Mouse (Mus musculus) spleen, postnatal 4 days (tissue): Measurements from ENCODE around the gene Gucy2c.

Experiments
- DNase-seq, 2 experiments: peaks; one replicate each; pipeline ENCODE4 v3.0.0; 2022; ENCODE audit warnings: low spot score in 2 of 2

The Gucy2c gene

DNA sequence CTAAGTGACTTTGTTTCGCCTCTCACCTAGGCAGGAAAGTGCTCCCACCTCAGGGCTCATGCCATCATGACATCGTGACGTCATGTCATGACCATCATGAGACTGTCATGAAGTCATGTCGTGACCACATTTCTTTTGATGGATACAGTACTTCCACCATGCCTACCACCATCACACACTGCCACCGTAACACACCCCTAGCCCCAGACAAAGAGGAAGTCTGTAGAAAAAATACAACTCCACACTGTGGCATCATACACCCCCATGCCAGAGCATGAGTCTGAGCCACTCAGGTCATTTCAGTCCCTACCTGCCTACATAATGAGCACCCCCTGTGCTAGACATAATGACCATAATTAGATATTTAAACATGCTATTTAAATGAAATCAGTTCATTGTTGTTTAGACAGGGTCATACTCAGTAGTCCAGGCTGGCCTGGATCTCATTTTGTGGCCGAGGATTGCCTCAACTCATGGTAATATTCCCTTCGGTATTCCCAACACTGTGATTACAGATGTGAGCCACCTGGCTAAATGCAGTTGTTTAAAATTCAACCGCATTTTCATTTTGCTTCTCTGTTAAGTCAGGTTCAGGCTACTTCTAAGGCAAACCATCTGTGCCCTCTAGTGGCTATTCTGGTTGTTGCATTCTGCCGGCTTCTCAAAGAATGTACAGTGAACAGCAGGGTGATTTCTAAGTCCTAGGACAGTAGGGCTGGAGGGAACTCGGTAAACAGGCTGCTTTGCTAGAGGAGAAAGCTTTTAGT, 39.0 kb downstream of the Gucy2c start:
- DNase-seq, result peak; percentile 83 to 92

DNA sequence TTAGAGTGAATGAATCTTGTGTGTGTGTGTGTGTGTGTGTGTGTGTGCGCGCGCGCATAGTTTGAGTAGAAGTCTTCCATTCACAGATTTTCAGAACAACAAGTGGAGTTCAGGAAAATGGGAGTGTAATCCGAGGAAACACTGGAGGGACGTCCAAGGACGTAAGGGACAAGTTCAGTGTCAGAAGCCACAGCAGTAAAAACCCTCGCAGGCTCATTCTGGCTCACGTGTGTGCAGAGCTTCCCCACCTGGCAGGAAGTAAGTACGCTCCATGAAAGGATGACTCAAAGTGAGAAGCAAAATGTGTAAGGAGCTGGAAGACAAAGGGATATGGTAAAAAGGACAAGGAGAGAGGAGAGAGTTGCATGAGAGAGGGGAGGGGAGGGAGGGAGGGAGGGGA, 40.3 kb downstream of the Gucy2c start:
- no peak for DNase-seq

DNA sequence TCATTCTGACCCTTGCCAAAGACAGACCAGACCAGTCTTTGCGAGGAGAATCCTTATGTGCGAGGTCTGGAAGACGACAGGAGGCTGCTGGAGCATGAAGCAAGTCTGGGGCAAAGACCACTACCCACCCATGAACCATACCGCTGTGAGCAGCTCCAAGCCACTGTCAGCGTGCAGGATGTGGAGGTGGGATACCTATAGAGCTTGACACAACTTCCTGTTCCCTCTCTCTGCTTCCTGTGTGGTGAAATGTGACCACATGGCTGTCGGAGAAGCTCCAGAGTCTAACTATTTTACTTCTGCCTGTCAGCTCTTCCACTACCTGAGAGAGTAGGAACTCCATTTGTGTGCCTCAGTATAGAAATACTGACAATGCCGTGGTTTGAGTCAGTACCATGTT, 45.8 kb downstream of the Gucy2c start:
- peak in 1 of 2 experiments; percentile 59 for DNase-seq

DNA sequence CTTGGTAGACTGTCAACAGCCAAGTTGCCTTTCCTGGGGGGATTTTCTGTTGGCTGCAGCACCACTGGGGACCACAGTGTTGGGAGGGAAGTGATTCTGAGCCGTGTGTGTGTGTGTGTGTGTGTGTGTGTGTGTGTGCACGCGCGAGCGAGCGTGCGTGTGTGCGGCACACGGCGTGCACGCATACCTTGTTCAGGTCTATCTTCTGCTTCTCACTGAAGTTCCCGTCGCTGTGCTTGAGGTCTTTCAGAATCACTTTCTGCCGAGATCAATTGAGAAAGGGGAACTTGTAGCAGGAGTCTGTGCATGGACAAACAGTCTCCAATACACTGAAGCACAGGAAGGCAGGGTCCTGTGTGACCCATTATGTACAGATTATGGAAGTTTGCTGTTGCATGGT, 53.4 kb downstream of the Gucy2c start:
- no peak for DNase-seq

DNA sequence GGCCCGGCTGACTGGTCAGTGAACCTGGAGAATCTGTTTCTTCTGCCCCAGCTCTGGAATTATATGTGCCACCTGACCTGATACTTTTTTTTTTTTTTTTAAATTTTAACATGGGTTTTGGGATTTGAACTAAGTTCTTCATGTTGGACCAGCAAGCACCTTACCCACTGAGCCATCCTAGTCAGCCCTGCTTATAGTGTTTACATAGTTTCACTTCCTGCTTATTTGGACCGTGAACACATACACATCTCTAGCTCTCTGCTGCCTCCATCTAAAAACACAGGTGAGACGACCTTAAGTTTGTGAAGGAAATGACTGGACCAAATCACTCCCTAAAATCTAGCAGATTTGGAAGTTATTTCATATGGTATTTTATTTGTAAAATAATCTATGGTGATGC, 58.4 kb downstream of the Gucy2c start:
- DNase-seq, result no peak

DNA sequence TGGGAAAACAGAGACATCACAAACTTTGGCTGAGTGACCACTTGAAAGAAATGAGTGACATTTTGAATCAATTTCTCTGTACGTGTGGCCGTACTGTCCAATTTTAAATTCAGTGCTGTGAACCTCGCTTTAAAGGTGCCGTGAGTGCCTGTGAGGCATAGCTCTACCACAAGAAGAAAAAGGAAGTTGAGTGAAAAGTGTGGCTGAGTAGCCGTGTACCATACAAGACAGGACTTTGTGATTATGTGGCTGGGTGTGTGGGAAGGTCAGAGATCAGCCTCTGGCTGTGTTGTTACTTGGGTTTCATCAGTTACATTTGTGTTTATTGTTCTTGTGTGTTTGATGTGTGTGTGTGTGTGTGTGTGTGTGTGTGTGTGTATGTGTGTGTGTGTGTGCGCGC, 59.0 kb downstream of the Gucy2c start:
- no peak for DNase-seq

DNA sequence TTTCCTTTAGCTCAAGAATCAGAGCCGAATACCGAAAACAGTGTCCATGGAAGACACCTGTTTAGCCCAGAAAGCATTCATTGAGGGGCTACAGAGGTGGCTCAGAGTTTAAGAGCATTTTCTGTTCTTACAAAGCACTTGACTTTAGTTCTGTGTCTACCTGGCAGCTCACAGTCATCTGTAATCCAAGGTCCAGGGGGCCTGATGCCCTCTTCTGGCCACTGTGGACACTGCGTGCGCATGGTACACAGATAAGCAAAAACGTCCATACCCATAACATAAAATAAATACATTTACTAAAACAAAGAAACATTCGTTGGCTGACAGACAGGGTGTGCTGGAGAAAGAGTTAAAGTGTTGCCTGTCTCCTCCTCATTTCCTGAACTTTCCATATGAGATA, 59.6 kb downstream of the Gucy2c start:
- DNase-seq, result peak; percentile 55 to 82

DNA sequence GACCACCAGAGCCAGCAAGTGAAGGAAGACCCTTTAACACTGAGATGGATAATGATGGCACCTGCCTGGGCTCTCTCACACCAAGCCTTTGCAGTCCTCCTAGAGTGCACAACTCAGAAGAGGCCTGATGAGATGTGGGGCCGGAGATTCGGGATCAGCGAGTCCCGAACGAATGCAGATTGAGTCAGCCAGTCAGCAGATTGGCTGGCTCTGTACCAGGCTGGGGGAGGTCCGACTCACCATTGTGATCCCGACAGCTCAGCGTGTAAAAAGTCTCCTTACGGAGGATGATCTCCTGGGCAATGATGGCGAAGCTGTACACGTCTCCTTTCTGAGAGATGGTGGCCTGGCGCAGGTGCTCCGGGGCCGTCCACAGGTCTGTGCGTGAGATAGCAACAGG, 61.1 kb downstream of the Gucy2c start:
- no peak for DNase-seq

DNA sequence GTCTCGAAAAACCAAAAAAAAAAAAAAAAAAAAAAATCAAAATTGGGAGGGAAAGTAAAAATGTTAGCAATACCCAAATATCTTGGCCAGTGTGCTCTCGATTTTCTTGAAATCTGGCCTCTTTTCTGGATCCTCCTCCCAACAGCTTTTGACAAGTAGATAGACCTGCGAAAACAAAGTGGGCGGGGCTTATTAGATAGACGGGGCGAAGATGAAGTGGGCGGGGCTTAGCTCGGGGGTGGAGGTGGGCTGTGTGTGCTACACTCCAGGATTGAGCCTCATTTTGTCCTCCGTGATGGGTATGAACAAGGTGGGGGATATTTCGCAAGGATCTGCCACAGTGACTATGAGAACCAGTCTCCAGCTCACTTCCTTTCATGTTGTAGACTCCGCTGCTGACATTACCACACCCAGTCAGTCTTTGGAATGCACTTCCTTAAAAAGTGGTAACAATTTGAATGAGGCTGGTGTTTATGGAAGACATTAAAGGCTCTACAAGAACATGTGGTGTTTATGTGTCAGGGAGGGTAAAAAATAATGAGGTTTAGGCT, 65.6 kb downstream of the Gucy2c start:
- DNase-seq, result no peak

DNA sequence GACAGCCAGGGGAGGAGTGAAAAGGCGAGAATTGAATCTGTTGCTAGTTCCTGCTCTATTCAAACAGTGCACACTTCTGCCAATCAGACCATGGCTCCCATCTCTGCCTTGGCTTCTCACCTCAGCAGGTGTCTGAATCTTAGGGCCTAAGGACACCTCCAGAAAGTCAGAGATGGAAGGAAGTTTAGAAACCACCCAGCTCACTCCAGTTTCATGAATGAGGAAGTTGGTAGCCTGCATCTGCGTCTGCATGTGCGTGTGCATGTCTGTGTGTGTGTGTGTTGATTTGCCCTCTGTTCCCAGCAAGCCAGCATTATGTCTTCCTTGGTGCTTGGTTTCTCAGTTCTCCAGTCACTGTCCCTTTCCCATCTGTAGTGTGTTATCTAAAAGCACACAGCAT, 67.5 kb downstream of the Gucy2c start:
- DNase-seq, result no peak

DNA sequence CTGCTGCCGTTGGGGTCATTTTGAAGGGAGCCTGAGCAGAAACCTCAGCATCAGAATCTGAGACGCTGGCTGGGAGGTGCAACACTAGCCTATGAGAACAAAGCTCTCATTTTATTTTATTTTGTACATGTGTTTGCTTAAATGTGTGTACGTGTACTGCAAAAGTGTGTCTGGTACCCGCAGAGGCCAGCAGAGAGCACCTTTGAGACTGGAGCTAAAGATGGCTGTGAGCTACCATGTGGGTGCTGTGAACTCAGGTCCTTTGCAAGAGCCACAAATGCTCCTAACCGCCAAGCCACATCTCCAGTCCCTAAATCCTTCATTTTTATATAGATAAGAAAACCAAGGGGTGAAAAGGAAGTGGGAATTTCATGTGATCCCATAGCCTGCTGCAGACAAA, 71.2 kb downstream of the Gucy2c start:
- no peak for DNase-seq

DNA sequence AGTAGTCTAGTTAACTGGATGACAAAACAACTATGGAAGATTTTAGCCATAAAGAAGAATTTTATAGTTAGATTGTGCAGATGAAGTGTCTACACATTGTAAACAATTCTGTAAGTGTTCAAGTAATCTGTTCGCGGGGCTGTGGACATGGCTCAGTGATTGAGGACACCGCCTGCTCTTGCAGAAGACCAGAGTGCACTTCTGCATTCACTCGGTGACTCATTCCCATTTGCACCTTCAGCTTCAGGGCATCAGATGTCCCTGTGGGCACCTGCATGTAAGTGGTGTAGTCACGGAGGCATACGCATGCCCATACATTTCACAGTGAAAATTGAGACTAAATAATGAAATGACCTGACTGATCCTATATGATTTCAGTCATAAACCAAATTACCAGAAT, 73.0 kb downstream of the Gucy2c start:
- no peak for DNase-seq

DNA sequence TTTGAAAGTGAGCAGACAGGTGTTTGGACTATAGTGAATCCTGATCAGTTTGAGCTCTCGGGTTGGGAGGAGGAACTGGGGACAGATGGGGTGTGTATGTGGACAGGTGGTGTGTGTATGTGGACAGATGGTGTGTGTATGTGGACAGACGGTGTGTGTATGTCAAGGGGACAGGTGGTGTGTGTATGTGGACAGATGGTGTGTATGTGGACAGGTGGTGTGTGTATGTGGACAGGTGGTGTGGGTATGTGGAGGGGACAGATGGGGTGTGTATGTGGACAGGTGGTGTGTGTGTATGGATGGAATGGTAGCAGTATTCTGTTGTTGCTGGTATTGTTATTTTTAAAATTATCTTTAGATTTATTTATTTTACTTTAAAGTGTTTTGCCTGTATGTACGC, 79.7 kb downstream of the Gucy2c start:
- DNase-seq, result no peak

DNA sequence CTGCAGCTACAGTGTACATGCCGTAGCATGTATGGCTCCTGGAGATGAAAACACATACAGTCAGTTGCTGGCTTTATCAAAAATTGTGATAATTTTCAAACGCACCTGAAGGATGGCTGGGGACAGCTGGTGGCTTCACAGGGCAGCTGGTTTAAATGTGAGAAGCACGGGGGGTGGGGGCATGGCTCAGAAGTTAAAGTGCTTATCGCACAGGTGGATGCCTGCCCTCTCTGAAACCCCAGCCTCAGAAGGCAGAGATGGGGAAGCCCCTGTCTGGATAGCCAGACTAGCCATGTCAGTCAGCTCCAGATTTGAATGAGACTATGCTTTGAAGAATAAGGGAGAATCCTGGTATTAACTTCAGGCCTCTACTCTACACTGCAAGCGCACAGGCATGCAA, 80.4 kb downstream of the Gucy2c start:
- DNase-seq, result no peak

DNA sequence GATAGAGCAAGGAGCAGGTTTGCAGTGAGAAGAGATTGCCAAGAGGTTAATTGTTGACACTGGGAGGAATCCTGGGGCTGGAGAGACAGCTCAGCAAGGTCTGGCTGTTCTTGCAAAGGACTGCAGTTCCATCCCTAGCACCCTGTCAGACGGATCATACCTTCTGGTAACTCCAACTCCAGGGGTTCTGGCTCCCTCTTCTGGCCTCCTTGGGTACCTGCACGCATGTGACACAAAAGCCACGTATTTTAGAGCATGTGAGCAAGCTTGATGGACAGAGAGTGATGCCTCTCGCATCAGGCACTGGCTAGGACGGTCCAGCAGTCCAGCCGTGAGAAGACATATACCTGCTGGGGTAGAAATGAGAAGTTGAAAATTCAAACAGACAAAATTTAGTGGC, 90.3 kb downstream of the Gucy2c start:
- no peak for DNase-seq

DNA sequence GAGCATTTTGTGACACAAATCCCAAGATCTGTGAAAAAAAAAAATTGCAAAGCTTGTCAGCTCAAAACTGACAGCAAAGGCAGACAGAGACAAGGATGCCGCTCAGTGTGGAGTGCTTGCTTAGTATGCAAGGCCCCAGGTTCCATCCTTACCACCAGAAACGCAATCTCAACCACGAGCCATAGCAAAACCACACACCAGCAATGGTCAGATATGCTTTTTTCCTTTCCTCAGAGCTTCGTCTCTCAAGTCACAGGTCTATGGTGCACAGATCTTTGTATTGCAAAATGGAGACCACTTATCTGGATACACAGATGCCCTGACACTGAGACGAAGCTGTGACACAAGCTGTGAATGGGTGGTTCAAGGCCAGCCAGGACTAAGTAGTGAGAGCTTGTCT, 91.0 kb downstream of the Gucy2c start:
- no peak for DNase-seq

DNA sequence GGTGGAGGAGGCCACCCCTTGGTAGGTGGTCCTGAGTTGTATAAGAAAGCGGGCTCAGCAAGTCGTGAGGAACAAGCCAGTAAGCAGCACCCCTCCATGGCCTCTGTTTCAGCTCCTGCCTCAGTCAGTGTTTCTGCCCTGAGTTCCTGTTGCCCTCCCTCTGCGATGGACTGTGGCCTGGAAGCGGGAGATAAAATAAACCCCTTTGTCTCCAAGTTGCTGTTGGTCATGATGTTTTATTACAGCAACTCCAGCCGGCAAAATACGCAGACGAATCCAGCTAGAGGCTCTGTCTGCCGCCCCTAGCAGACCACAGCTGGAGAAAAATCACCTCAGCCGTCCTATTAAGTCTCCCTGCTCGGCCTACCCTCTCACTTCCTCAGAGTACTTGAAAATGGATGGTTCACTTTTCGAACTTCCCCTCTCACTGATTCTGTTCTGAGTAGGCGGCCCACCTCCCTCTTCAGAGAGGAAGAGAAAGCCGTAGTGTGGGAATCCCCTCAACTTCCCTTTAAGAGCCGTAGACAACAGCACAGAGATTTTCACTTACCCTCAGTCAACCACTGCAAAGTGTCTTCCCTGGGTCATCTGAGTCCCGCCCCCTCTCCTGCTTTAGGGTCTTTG, 91.7 kb downstream of the Gucy2c start:
- peak in 1 of 2 experiments; percentile 51 for DNase-seq

DNA sequence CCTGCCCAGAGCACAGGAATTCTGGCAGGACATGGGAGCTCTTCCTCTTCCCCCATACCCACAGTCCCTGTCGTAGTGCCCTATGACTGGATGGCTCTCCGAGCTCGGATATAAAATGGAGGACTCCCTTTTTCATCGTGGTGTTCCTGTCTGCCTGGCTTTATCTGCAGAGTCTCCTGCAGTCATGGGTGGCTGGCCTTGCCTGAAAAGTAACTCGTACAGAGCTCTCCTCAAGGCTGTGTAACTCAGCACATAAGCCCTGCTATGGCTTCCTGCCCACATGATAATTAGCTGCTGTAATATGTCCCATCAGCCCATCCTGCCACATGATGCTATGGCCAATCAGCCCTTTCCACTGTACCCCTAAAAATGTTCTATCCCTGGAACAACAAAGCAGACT, 96.1 kb downstream of the Gucy2c start:
- no peak for DNase-seq

DNA sequence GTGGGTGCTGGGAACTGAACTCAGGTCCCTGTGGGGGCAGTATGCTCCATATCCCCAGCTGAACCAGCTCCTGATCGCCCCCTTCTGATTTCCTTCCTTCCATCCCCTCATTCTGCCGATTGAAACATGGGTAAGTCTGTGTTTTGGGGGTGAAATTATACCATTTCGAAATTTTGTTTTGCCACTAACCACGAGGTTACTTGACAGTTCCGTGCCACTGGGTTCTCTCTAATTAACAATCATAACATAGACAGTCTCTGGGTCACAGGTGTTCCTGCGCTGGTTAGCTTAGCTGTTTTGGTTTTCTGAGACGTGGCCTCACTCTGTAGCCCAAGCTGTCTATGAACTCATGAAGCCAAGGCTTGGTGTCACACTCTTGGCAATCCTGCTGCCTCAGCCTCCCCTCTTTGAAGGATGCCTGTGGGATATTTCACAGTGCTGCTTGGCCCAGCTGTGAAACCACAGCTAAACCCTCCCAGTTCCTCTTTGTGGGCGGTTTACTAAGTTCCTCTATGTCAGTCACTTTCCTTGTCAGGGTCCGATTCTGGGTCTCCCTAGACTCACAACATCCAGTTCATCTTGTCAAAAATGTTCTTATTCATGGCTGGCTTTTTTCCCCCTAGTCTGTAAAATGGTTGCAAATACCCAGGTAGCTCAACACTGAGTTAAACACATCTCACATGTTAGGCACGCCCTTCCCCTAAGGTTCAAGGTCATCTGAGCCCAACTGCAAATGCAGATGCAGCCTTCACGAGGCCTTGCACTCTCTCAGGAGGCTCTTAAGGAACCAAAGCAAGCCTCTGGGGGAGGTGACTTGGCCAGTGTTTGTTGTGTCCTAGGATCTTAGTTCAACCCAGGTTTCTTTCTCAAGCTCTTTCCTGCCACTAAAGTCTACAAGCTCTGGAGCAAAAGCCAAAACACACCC, 97.9 kb downstream of the Gucy2c start:
- DNase-seq, result peak; percentile 51 to 72

DNA sequence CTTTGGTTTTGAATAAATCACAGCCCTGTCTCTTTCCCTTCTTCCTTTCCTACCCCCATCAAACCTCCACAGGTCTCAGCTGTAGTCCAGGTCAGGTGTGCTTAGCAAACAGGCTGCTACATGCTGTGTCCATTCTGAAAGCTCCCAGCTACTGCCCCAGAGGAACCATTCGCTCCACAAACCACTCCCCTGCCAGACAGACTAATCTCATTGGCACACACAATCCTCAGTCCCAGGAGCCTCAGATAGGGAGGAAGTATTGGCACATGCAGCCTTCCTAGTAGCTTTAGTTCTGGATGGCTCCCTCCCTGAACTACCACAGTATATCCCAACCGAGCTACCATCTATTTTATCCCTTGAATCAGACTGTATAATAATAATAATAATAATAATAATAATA, 102.2 kb downstream of the Gucy2c start:
- DNase-seq, result no peak

DNA sequence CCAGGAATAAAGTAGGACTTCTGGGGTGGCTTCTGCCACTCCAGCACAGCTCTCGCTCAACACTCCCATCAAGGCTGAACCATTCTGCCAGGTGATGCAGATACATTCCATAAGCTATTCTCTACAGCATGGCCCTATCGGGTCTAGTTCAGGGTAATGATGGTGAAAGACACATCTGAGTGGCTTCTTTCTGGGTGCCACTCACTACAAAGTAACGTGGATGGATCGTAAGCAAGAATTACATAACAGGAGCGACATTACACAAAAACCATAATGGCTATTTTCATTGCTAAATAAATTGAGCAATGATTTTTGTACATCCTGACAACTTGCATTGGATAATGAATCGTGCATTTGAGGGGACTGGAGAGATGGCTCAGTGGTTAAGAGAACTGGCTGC, 106.6 kb downstream of the Gucy2c start:
- DNase-seq, result no peak

DNA sequence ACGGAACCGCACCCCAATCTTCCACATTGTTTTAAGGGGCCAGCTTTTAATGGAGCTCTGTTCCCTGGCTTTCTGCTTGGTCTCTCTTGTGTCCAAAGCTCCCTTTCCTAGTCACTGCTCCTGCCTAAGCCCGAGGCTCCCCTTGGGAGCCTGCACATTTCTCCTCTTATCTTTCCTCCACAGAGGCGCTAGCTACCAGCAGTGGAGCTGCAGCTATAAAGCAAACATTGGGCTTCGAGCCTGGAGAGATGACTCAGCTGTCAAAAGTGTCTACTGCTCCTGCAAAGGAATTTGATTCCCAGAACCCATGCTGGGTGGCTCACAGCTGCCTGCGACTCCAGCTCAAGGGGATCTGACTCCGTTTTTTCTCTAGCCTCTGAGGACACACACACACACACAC, 109.1 kb downstream of the Gucy2c start:
- no peak for DNase-seq
